ENCODE assay signal across 15 mouse cellular contexts in the genomic region with DNA sequence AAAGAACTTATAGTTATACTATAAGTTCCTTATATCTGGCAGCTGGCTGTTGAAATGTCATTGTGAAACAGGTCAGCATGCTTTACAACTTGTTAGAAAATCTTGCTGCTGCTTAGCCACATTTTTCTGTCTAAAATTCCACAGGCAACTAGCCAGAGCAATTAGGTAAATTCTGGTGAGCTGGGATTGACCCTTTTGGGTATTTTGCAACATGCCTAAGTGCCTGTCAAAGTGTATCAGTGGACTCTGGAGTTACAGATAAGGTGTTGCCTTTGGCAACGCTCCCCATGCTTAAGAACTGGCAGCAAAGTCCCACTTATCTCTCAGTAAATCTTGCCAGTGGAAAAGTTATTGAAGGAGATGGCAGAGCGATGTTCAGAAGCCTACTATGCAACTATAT.
DNase-seq lines count a peak whose midpoint lies in the region; ATAC-seq lines count a peak whose summit lies in the region.
"Had no signal": no experiment of that assay in that cellular context is flagged by ENCODE, and none has a peak within 500 bp of the region (broad histone marks: within the 10 kb centered on the region; RNA-seq: fewer than 3 reads in every experiment).

No protein-coding gene starts in this region.

- no peak for ATAC-seq in megakaryocyte progenitor cell, adult 5-6 weeks (replicated peaks; ENCODE audit: poor library complexity)
- ATAC-seq: activated CD4-positive, CD25-positive, alpha-beta regulatory T cell, adult 4 months; Patski had no signal

- DNase-seq in adrenal gland, postnatal 10 days, result peak; percentile 19
- no peak for DNase-seq in adrenal gland, postnatal 4 days (ENCODE audit: low spot score in 2 of 2)
- DNase-seq in Muller cell, postnatal 12 days (ENCODE audit: inconsistent ontology term), result peak; percentile 66
- peak; percentile 55 to 69 for DNase-seq in lung, adult 18-20 months
- peak; percentile 72 for DNase-seq in lung, postnatal 25 days (ENCODE audit: low spot score)
- DNase-seq in spleen, adult 12 weeks (ENCODE audit: low spot score), result no peak
- DNase-seq in left cerebral cortex, adult 9 months (ENCODE audit: low spot score in 2 of 2), result no peak
- DNase-seq: cerebellum, adult 11 months; cerebellum, postnatal 25 days; kidney, adult 9 months; right cerebral cortex, postnatal 4 days; thymus, postnatal 36 days had no signal

Comparison
In these comparisons a context has a peak if more than half of its experiments do, and no peak if none do; other contexts are left out.
1. DNase-seq: peak in adrenal gland, postnatal 10 days (single experiment), Muller cell, postnatal 12 days (single experiment), lung, adult 18-20 months (2 of 2) and lung, postnatal 25 days (single experiment); none in adrenal gland, postnatal 4 days (0 of 2), spleen, adult 12 weeks (single experiment) and left cerebral cortex, adult 9 months (0 of 2).